Mouse (Mus musculus) neutrophil, adult 5-6 weeks (primary cell): ENCODE data around the gene Sult2a6. TPM values are rescaled to one million over a fixed set of nuclear protein-coding genes. Genes with fewer than 3 reads are reported as not detected.

Experiments
- ATAC-seq: fragments of 151-379, 151-347 bp; 2 replicates; pipeline ENCODE4 v1.8.0; 2017; ENCODE audit warnings: mild to moderate bottlenecking, moderate TSS enrichment; ENCODE audit not compliant: insufficient number of reproducible peaks, poor library complexity, low FRiP score, severe bottlenecking; ENCODE audit errors: extremely low read depth
- total RNA-seq: library from RNA; stranded (forward); fragments of 200-1000 nt; gene quantifications from 2 replicates; pipeline ENCODE4 v1.2.3, GENCODE M21; 2017

Gene Sult2a6
- total RNA-seq = not detected in 2 replicates

- no peak for ATAC-seq
Measured at GRCm38 (mm10) chr7:14254770-14255169, at the start of gene Sult2a6. Gene Sult2a6 (minus strand): TSS chr7:14254870.

GRCm38 (mm10) chr7:14215231-14215630, 39.4 kb downstream of the Sult2a6 start:
- no peak for ATAC-seq

- ATAC-seq = no peak
Measured at GRCm38 (mm10) chr7:14203417-14203816, 51.3 kb downstream of the Sult2a6 start.

GRCm38 (mm10) chr7:14202487-14202886, 52.2 kb downstream of the Sult2a6 start:
- no peak for ATAC-seq

Other genes with a start within 250 kb of the Sult2a6 start
- gene Sult2a3, start 131.8 kb downstream of the Sult2a6 start, total RNA-seq = not detected in 2 replicates
- not detected in 2 replicates for gene Obox8, start 78.7 kb upstream of the Sult2a6 start, total RNA-seq
- not detected in 2 replicates for gene Sult2a8, start 191.9 kb upstream of the Sult2a6 start, total RNA-seq
- gene Sult2a7, start 239.4 kb upstream of the Sult2a6 start, total RNA-seq = not detected in 2 replicates